Mouse (Mus musculus): ENCODE data around the gene Nodal.

Gene Nodal

GRCm38 (mm10) chr10:61417672-61418071 lies at the start of gene Nodal:
TSS of gene Nodal (plus strand) at chr10:61417972.
- WGBS = 41% methylated on average over 10 of the region's 10 CpGs

- 73% methylated on average over 5 of the region's 5 CpGs for whole genome bisulfite sequencing
Measured at GRCm38 (mm10) chr10:61369755-61370154, 48.0 kb upstream of the Nodal start.

GRCm38 (mm10) chr10:61370273-61370979 lies 47.3 kb upstream of the Nodal start:
- WGBS = 67% methylated on average over 18 of the region's 18 CpGs

- WGBS = 82% methylated on average over 9 of the region's 9 CpGs
Measured at GRCm38 (mm10) chr10:61371884-61372584, 45.7 kb upstream of the Nodal start.

- 70% methylated on average over 4 of the region's 4 CpGs for WGBS
Measured at GRCm38 (mm10) chr10:61372585-61372923, 45.2 kb upstream of the Nodal start.

- WGBS = 66% methylated on average over 4 of the region's 4 CpGs
Measured at GRCm38 (mm10) chr10:61374076-61374475, 43.7 kb upstream of the Nodal start.

GRCm38 (mm10) chr10:61374771-61375481 lies 42.8 kb upstream of the Nodal start:
- 61% methylated on average over 6 of the region's 6 CpGs for WGBS

GRCm38 (mm10) chr10:61378050-61378449 lies 39.7 kb upstream of the Nodal start:
- 87% methylated on average over 5 of the region's 5 CpGs for WGBS

GRCm38 (mm10) chr10:61378698-61379097 lies 39.1 kb upstream of the Nodal start:
- 75% methylated on average over 5 of the region's 5 CpGs for WGBS

- 84% methylated on average over 13 of the region's 13 CpGs for WGBS
Measured at GRCm38 (mm10) chr10:61379340-61380040, 38.3 kb upstream of the Nodal start.

- WGBS = 34% methylated on average over 9 of the region's 9 CpGs
Measured at GRCm38 (mm10) chr10:61380186-61380585, 37.6 kb upstream of the Nodal start.

- 46% methylated on average over 8 of the region's 8 CpGs for WGBS
Measured at GRCm38 (mm10) chr10:61381823-61382222, 35.9 kb upstream of the Nodal start.

GRCm38 (mm10) chr10:61382281-61382731 lies 35.5 kb upstream of the Nodal start:
- WGBS = 11% methylated on average over 8 of the region's 8 CpGs

GRCm38 (mm10) chr10:61383021-61383714 lies 34.6 kb upstream of the Nodal start, which contains the start of gene Pald1:
TSS of gene Pald1 (minus strand) at chr10:61383530.
- WGBS = under 1% methylated on average over 54 of the region's 60 CpGs

- WGBS = 8% methylated on average over 11 of the region's 11 CpGs
Measured at GRCm38 (mm10) chr10:61383715-61384047, 34.1 kb upstream of the Nodal start.

- 88% methylated on average over 6 of the region's 6 CpGs for WGBS
Measured at GRCm38 (mm10) chr10:61385174-61385573, 32.6 kb upstream of the Nodal start.

- 87% methylated on average over 6 of the region's 6 CpGs for WGBS
Measured at GRCm38 (mm10) chr10:61386284-61386683, 31.5 kb upstream of the Nodal start.

- WGBS = 46% methylated on average over 5 of the region's 5 CpGs
Measured at GRCm38 (mm10) chr10:61389020-61389419, 28.8 kb upstream of the Nodal start.

- WGBS = 76% methylated on average over 2 of the region's 2 CpGs
Measured at GRCm38 (mm10) chr10:61390148-61390547, 27.6 kb upstream of the Nodal start.

- 51% methylated on average over 4 of the region's 4 CpGs for WGBS
Measured at GRCm38 (mm10) chr10:61392584-61392983, 25.2 kb upstream of the Nodal start.

GRCm38 (mm10) chr10:61394476-61395136 lies 23.2 kb upstream of the Nodal start:
- WGBS = 24% methylated on average over 9 of the region's 9 CpGs
